Comparison of ENCODE assay signal across 19 mouse cellular contexts in the genomic region with DNA sequence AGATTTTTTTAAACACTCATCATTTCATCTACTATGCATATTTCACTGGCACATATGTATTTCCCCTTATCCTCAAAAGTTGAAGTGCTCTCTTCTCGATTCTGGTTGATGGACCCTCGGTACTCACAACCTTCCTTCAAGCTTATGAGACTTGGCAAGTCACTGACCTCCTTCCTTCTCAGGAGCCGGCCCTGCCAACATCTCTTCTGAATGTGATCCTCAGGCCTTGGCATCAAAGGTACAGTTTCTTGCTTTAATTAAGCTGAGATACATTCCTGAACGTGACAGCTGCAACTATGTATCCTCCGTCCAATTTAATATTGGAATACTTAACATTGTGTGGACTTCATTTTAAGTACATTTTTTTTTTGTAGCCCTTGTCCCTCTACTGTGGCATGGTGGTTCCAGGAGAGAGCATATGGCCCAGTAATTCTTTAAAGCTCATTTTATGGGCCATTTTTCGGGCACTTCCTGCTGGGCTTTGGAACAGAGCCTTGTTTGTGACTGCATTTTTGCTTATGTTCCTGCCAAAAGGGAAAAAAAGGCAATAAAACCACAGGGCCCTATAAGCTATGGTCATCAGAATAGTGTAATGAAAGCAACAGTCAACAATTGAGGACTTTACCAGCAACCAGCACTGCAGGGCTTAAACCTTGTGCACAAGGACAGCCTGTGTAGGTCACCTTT.
DNase-seq lines count a peak whose midpoint lies in the region; ATAC-seq and TF ChIP-seq lines count a peak whose summit lies in the region.
"Had no signal": no experiment of that assay in that cellular context is flagged by ENCODE, and none has a peak within 500 bp of the region (broad histone marks: within the 10 kb centered on the region; RNA-seq: fewer than 3 reads in every experiment).

No protein-coding gene starts in this region.

- no peak for TF ChIP-seq POLR2A in cerebellum, adult 2 months (IDR thresholded peaks at IDR 0.05; ENCODE audit: borderline replicate concordance, insufficient read depth, low read length)

- no peak overlapping the region for H3K4me3 ChIP-seq in midbrain, postnatal 0 days (ENCODE audit: low read depth, low read length)
- H3K4me3 ChIP-seq in midbrain, embryonic 15.5 days: no peak overlapping the region
- no peak overlapping the region for H3K4me3 ChIP-seq in cerebellum, adult 2 months (replicated peaks; ENCODE audit: insufficient read depth, low read depth, low read length)
- H3K4me3 ChIP-seq: forebrain, embryonic 10.5 days; heart, embryonic 15.5 days; intestine, embryonic 15.5 days; midbrain, embryonic 12.5 days; myocyte; stomach, embryonic 15.5 days had no signal

- no peaks in the 10 kb centered on the region for H3K9me3 ChIP-seq in midbrain, postnatal 0 days (ENCODE audit: low read length)
- H3K9me3 ChIP-seq in midbrain, embryonic 15.5 days: no peaks in the 10 kb centered on the region
- H3K9me3 ChIP-seq: forebrain, embryonic 10.5 days; heart, embryonic 15.5 days; intestine, embryonic 15.5 days; midbrain, embryonic 12.5 days; stomach, embryonic 15.5 days had no signal

- no peaks in the 10 kb centered on the region for H3K36me3 ChIP-seq in midbrain, postnatal 0 days (ENCODE audit: insufficient read depth, low read length)
- H3K36me3 ChIP-seq in midbrain, embryonic 15.5 days (replicated peaks): no peaks in the 10 kb centered on the region
- H3K36me3 ChIP-seq: forebrain, embryonic 10.5 days; heart, embryonic 15.5 days; intestine, embryonic 15.5 days; midbrain, embryonic 12.5 days; stomach, embryonic 15.5 days had no signal

- no peak overlapping the region for H3K4me2 ChIP-seq in midbrain, postnatal 0 days (ENCODE audit: low read depth, low read length, poor library complexity, severe bottlenecking)
- H3K4me2 ChIP-seq in midbrain, embryonic 15.5 days: no peak overlapping the region
- H3K4me2 ChIP-seq: heart, embryonic 15.5 days; intestine, embryonic 15.5 days; midbrain, embryonic 12.5 days; stomach, embryonic 15.5 days had no signal

- no peak overlapping the region for H3K9ac ChIP-seq in midbrain, postnatal 0 days (replicated peaks; ENCODE audit: low read length, poor library complexity, severe bottlenecking)
- no peak overlapping the region for H3K9ac ChIP-seq in midbrain, embryonic 15.5 days
- H3K9ac ChIP-seq: heart, embryonic 15.5 days; intestine, embryonic 15.5 days; midbrain, embryonic 12.5 days; stomach, embryonic 15.5 days had no signal

- no peak overlapping the region for H3K27ac ChIP-seq in midbrain, postnatal 0 days (ENCODE audit: low read depth, low read length)
- no peak overlapping the region for H3K27ac ChIP-seq in midbrain, embryonic 15.5 days
- H3K27ac ChIP-seq in cerebellum, adult 2 months (ENCODE audit: insufficient read depth, low read length): no peak overlapping the region
- H3K27ac ChIP-seq: forebrain, embryonic 10.5 days; heart, embryonic 15.5 days; intestine, embryonic 15.5 days; midbrain, embryonic 12.5 days; stomach, embryonic 15.5 days had no signal

- WGBS in midbrain, postnatal 0 days: 81% methylated on average over 6 of the region's 6 CpGs
- 89% methylated on average over 6 of the region's 6 CpGs for WGBS in midbrain, embryonic 15.5 days
- 4% methylated on average over 6 of the region's 6 CpGs for WGBS in cerebellum, adult 2 months

- H3K4me1 ChIP-seq in midbrain, postnatal 0 days (ENCODE audit: insufficient read depth, low read length): no peaks in the 10 kb centered on the region
- no peaks in the 10 kb centered on the region for H3K4me1 ChIP-seq in midbrain, embryonic 15.5 days
- H3K4me1 ChIP-seq in cerebellum, adult 2 months (ENCODE audit: control insufficient read depth, insufficient read depth, low read length): peaks cover 7% of the 10 kb centered on the region
- H3K4me1 ChIP-seq: forebrain, embryonic 10.5 days; heart, embryonic 15.5 days; intestine, embryonic 15.5 days; midbrain, embryonic 12.5 days; stomach, embryonic 15.5 days had no signal

- TF ChIP-seq CTCF in midbrain, postnatal 0 days (IDR thresholded peaks at IDR 0.05): no peak
- TF ChIP-seq CTCF in cerebellum, adult 2 months (IDR thresholded peaks at IDR 0.05; ENCODE audit: borderline replicate concordance, insufficient read depth, low read depth, low read length): no peak

- no peaks in the 10 kb centered on the region for H3K27me3 ChIP-seq in midbrain, postnatal 0 days (ENCODE audit: insufficient read depth, low read length)
- H3K27me3 ChIP-seq in midbrain, embryonic 15.5 days (replicated peaks): no peaks in the 10 kb centered on the region
- H3K27me3 ChIP-seq in cerebellum, adult 2 months (ENCODE audit: control insufficient read depth, insufficient read depth, low read length): no peaks in the 10 kb centered on the region
- H3K27me3 ChIP-seq: heart, embryonic 15.5 days; intestine, embryonic 15.5 days; midbrain, embryonic 12.5 days; stomach, embryonic 15.5 days had no signal

- no peak; the same call in 1 of the 2 replicates for ATAC-seq in midbrain, postnatal 0 days (ENCODE audit: low FRiP score)
- ATAC-seq in midbrain, embryonic 15.5 days (replicated peaks): no peak
- ATAC-seq: intestine, embryonic 15.5 days; lung, postnatal 0 days had no signal

- peak; percentile 61 for DNase-seq in midbrain, postnatal 0 days (ENCODE audit: low spot score)
- peak; percentile 93 to 97 for DNase-seq in cerebellum, adult 2 months
- DNase-seq in cerebellum, postnatal 36 days: peak; percentile 89 to 95
- DNase-seq in urinary bladder, postnatal 10 days (ENCODE audit: low spot score): no peak
- no peak for DNase-seq in gastrocnemius, postnatal 10 days
- DNase-seq in gastrocnemius, postnatal 25 days: no peak
- DNase-seq: kidney, postnatal 4 days; layer of hippocampus, adult 9-11 months; liver; right cerebral cortex, postnatal 14 days; thymus, adult 2 months had no signal

Comparison
In these comparisons a context has a peak if more than half of its experiments do, and no peak if none do; other contexts are left out.
1. DNase-seq: peak in midbrain, postnatal 0 days (single experiment), cerebellum, adult 2 months (2 of 2) and cerebellum, postnatal 36 days (2 of 2); none in urinary bladder, postnatal 10 days (single experiment), gastrocnemius, postnatal 10 days (single experiment) and gastrocnemius, postnatal 25 days (single experiment).